Mouse (Mus musculus) G1E (cell line): Measurements from ENCODE around the gene Coro2a.

ENCODE experiments used
- CTCF ChIP-seq: IDR thresholded peaks from 2 replicates; pipeline ENCODE4 v1.5.1; 2012; ENCODE audit warnings: low read depth, low read length, inconsistent platforms, mixed read lengths
- GATA1 ChIP-seq: IDR thresholded peaks from 2 replicates; pipeline ENCODE4 v1.6.1; 2012; ENCODE audit warnings: borderline replicate concordance, low read length, inconsistent platforms, mixed read lengths
- GATA2 ChIP-seq: IDR thresholded peaks from 2 replicates; pipeline ENCODE4 v1.6.1; 2012; ENCODE audit warnings: low read depth, low read length, inconsistent platforms, borderline replicate concordance
- POLR2AphosphoS5 ChIP-seq: IDR thresholded peaks from 2 replicates; pipeline ENCODE4 v1.6.1; 2012; ENCODE audit warnings: low read depth, low read length, inconsistent platforms; ENCODE audit not compliant: insufficient replicate concordance
- TAL1 ChIP-seq: conservative IDR thresholded peaks from 2 replicates; pipeline ENCODE4 v1.6.1; 2012; ENCODE audit warnings: low read depth, low read length, inconsistent platforms, mixed read lengths

DNA sequence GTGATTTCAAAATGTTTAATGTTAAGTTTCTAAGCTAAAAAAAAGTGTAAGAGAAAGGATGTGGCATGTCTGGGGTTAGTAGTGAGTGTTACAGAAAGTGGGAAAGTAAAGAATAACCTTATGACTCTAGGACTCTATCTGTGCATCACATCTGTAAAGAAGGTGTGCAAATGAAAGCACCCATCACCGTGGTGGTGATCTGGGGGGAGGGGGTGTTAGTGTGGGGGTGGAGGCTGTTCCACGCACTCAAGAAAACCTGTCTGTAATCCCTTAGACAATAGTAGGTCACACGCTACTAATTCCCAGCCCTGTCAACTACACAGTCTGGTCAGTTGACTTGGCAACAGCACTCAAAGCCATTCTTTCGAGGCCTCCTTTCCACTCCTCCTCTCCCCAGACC, 39.3 kb upstream of the Coro2a start:
- TF ChIP-seq CTCF (no peak), POLR2AphosphoS5 (no peak), GATA2 (no peak), GATA1 (no peak), TAL1 (no peak)
